ENCODE assay signal across 11 mouse cellular contexts in the genomic region with DNA sequence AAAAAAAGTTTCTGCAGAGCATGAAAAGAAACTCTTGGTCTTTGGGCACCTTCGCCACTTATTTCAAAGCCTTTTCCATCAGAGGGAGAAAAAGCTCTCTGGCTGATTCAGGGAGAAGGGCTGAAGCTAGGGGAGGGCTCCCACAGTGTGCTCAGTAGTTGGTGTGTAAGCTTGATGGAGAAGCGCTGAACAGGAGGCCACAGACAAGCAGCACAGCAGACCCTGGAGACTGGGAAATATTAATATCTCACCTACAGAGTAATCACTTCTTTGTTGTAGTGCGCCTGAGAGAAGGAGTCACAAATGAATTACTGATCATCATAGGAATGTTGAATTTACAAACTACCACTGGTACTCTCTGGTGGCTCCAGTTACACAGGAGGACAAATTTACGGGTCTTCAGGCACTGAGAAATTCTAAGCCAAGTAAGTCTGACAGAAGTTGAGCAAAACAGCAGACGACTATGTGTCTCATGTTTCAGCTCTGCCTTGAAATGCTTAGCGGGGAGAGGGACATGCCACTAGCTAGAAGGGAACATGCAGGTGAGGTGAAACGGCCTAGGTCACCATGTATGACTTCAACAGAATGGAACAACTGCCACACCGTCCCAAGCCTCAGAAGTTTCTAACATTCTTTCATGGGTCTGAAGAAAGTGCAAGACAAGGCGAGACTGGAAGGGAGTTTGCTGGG.
A peak's percentile ranks its signal among the peaks of the same experiment; 100 is the strongest.
DNase-seq lines count a peak whose midpoint lies in the region; ATAC-seq and TF ChIP-seq lines count a peak whose summit lies in the region.
"Had no signal": no experiment of that assay in that cellular context is flagged by ENCODE, and none has a peak within 500 bp of the region (broad histone marks: within the 10 kb centered on the region; RNA-seq: fewer than 3 reads in every experiment).

No protein-coding gene starts in this region.

- H3K4me3 ChIP-seq in kidney, postnatal 0 days (replicated peaks; ENCODE audit: low read depth, low read length): no peak overlapping the region
- H3K4me3 ChIP-seq in embryonic facial prominence, embryonic 14.5 days (ENCODE audit: low read depth, low read length): no peak overlapping the region
- no peak overlapping the region for H3K4me3 ChIP-seq in hindbrain, embryonic 15.5 days
- H3K4me3 ChIP-seq in midbrain, embryonic 14.5 days (replicated peaks; ENCODE audit: low read depth, low read length): no peak overlapping the region

- peak; percentile 68 for DNase-seq in kidney, postnatal 0 days (ENCODE audit: low spot score)
- no peak for DNase-seq in kidney, adult 9 months
- no peak for DNase-seq in embryonic facial prominence, embryonic 14.5 days (ENCODE audit: low spot score)
- no peak for DNase-seq in midbrain, embryonic 14.5 days
- no peak for DNase-seq in layer of hippocampus, adult 8-10 months (ENCODE audit: low spot score in 2 of 2)
- no peak for DNase-seq in gastrocnemius, postnatal 4 days (ENCODE audit: low spot score in 2 of 2)
- DNase-seq in left cerebral cortex, postnatal 14 days (ENCODE audit: low spot score in 2 of 2): no peak
- DNase-seq: liver had no signal

- no peaks in the 10 kb centered on the region for H3K9me3 ChIP-seq in kidney, postnatal 0 days (replicated peaks; ENCODE audit: low read length)
- H3K9me3 ChIP-seq in embryonic facial prominence, embryonic 14.5 days (ENCODE audit: control insufficient read depth, low read length): no peaks in the 10 kb centered on the region
- no peaks in the 10 kb centered on the region for H3K9me3 ChIP-seq in hindbrain, embryonic 15.5 days
- no peaks in the 10 kb centered on the region for H3K9me3 ChIP-seq in midbrain, embryonic 14.5 days (ENCODE audit: control insufficient read depth, low read length)

- no peaks in the 10 kb centered on the region for H3K27me3 ChIP-seq in kidney, postnatal 0 days (ENCODE audit: insufficient read depth, low read length)
- H3K27me3 ChIP-seq in embryonic facial prominence, embryonic 14.5 days (replicated peaks; ENCODE audit: control insufficient read depth, insufficient read depth, low read length): no peaks in the 10 kb centered on the region
- no peaks in the 10 kb centered on the region for H3K27me3 ChIP-seq in hindbrain, embryonic 15.5 days
- no peaks in the 10 kb centered on the region for H3K27me3 ChIP-seq in midbrain, embryonic 14.5 days (ENCODE audit: control insufficient read depth, insufficient read depth, low read length)

- H3K4me2 ChIP-seq in kidney, postnatal 0 days (ENCODE audit: low read length): no peak overlapping the region
- H3K4me2 ChIP-seq in embryonic facial prominence, embryonic 14.5 days (ENCODE audit: low read depth, low read length): no peak overlapping the region
- H3K4me2 ChIP-seq in hindbrain, embryonic 15.5 days: no peak overlapping the region
- peak overlapping the region; percentile 2; the same call in 1 of the 2 replicates for H3K4me2 ChIP-seq in midbrain, embryonic 14.5 days (ENCODE audit: low read length)

- no peak overlapping the region for H3K9ac ChIP-seq in kidney, postnatal 0 days (ENCODE audit: low read depth, low read length)
- no peak overlapping the region for H3K9ac ChIP-seq in embryonic facial prominence, embryonic 14.5 days (ENCODE audit: low read depth, low read length)
- no peak overlapping the region for H3K9ac ChIP-seq in hindbrain, embryonic 15.5 days
- H3K9ac ChIP-seq in midbrain, embryonic 14.5 days (replicated peaks; ENCODE audit: low read length): no peak overlapping the region

- WGBS in kidney, postnatal 0 days: 43% methylated on average over 9 of the region's 9 CpGs
- 34% methylated on average over 9 of the region's 9 CpGs for WGBS in embryonic facial prominence, embryonic 14.5 days
- WGBS in hindbrain, embryonic 15.5 days: 70% methylated on average over 9 of the region's 9 CpGs
- 53% methylated on average over 9 of the region's 9 CpGs for WGBS in midbrain, embryonic 14.5 days

- TF ChIP-seq CTCF in kidney, postnatal 0 days (IDR thresholded peaks at IDR 0.05; ENCODE audit: low read depth): no peak

- no peaks in the 10 kb centered on the region for H3K36me3 ChIP-seq in kidney, postnatal 0 days (ENCODE audit: insufficient read depth, low read length)
- H3K36me3 ChIP-seq in embryonic facial prominence, embryonic 14.5 days (ENCODE audit: control insufficient read depth, insufficient read depth, low read length): no peaks in the 10 kb centered on the region
- no peaks in the 10 kb centered on the region for H3K36me3 ChIP-seq in hindbrain, embryonic 15.5 days
- H3K36me3 ChIP-seq in midbrain, embryonic 14.5 days (ENCODE audit: control insufficient read depth, insufficient read depth, low read length): no peaks in the 10 kb centered on the region

- intact Hi-C loops in left cerebral cortex, postnatal 14 days (cut with DNase I): no loop called here

- ATAC-seq in kidney, postnatal 0 days (replicated peaks; ENCODE audit: low FRiP score, low read depth): no peak
- ATAC-seq in embryonic facial prominence, embryonic 14.5 days (ENCODE audit: low read depth): peak; percentile 48; the same call in 1 of the 2 replicates
- ATAC-seq in hindbrain, embryonic 15.5 days (ENCODE audit: low FRiP score, low read depth): 0 out of 2 replicates have a peak, but pooled peaks have one; percentile 55
- ATAC-seq in midbrain, embryonic 14.5 days (ENCODE audit: low FRiP score, low TSS enrichment): no peak
- ATAC-seq: CD4-positive, CD25-positive, alpha-beta regulatory T cell, adult 4 months; inflammation-experienced regulatory T-cells, adult 6 months had no signal

- H3K4me1 ChIP-seq in kidney, postnatal 0 days (replicated peaks; ENCODE audit: insufficient read depth, low read length): peaks cover 4% of the 10 kb centered on the region; the same call in 1 of the 2 replicates
- H3K4me1 ChIP-seq in embryonic facial prominence, embryonic 14.5 days (ENCODE audit: control insufficient read depth, insufficient read depth, low read length): peaks cover 19% of the 10 kb centered on the region
- H3K4me1 ChIP-seq in hindbrain, embryonic 15.5 days (replicated peaks): peaks cover 26% of the 10 kb centered on the region
- peaks cover 23% of the 10 kb centered on the region for H3K4me1 ChIP-seq in midbrain, embryonic 14.5 days (ENCODE audit: control insufficient read depth, insufficient read depth, low read length)

- no peak overlapping the region for H3K27ac ChIP-seq in kidney, postnatal 0 days
- H3K27ac ChIP-seq in embryonic facial prominence, embryonic 14.5 days (replicated peaks; ENCODE audit: low read depth, low read length): no peak overlapping the region
- H3K27ac ChIP-seq in hindbrain, embryonic 15.5 days (replicated peaks): 0 out of 2 replicates have a peak overlapping the region, but pooled peaks have one; percentile 1
- no peak overlapping the region for H3K27ac ChIP-seq in midbrain, embryonic 14.5 days (replicated peaks; ENCODE audit: low read depth, low read length)

Comparison
In these comparisons a context has a peak if more than half of its experiments do, and no peak if none do; other contexts are left out.
1. ATAC-seq: peak in embryonic facial prominence, embryonic 14.5 days (single experiment) and hindbrain, embryonic 15.5 days (single experiment); none in kidney, postnatal 0 days (single experiment) and midbrain, embryonic 14.5 days (single experiment).